Mouse (Mus musculus) C2C12 (cell line): ENCODE results near the gene Gm9936.

Experiments
- CEBPB ChIP-seq: IDR thresholded peaks from one replicate; pipeline ENCODE4 v1.6.1; 2011; ENCODE audit warnings: low read depth, mild to moderate bottlenecking, control low read depth, moderate library complexity
- CTCF ChIP-seq: IDR thresholded peaks from one replicate; pipeline ENCODE4 v1.5.1; 2011; ENCODE audit not compliant: control insufficient read depth, insufficient read depth, insufficient read length
- MAX ChIP-seq: IDR thresholded peaks from one replicate; pipeline ENCODE4 v1.6.1; 2011; ENCODE audit warnings: mild to moderate bottlenecking, control low read depth
- MYOD1 ChIP-seq: IDR thresholded peaks from one replicate; pipeline ENCODE4 v1.6.1; 2011; ENCODE audit warnings: low read depth; ENCODE audit not compliant: control insufficient read depth, insufficient read length
- MYOG ChIP-seq: IDR thresholded peaks from one replicate; pipeline ENCODE4 v1.6.1; 2011; ENCODE audit not compliant: control insufficient read depth, insufficient read length; ENCODE audit errors: extremely low read depth
- USF1 ChIP-seq: IDR thresholded peaks from one replicate; pipeline ENCODE4 v1.6.1; 2011; ENCODE audit warnings: low read depth, mild to moderate bottlenecking, control low read depth, moderate library complexity

DNA sequence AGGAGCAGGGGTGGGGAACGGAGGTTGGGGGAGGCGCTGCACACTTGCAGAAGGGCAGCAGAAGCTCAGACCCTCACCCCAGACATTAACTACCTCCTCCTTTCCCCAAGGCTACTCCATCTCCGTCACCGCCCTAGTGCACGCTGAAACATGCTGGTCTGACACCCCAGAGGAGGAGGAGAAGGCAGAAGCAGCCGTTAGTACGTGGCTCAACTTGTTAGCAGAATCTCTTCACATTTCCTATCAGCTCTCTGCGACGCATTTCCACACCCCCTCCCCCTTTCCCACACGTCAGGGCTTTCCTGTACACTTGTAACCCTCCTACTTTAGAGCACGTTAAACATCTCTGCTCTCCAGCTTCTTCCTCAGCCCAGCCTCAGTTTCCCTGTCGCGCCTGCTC is 20.9 kb upstream of the Gm9936 start:
- TF ChIP-seq CTCF (no peak), CEBPB (no peak), MYOD1 (no peak), USF1 (no peak), MAX (no peak), MYOG (no peak)
